Mouse (Mus musculus) mammary gland, adult 2 months (tissue): ENCODE data around the gene Ttll3. TPM values are rescaled to one million over a fixed set of nuclear protein-coding genes. Genes with fewer than 3 reads are reported as not detected.

Source experiments
- polyA plus RNA-seq: library from polyadenylated mRNA; depleted of rRNA; stranded (reverse); fragments of >200 nt; gene quantifications from 2 replicates; pipeline ENCODE4 v1.2.3, GENCODE M21; 2012; ENCODE audit warnings: low replicate concordance; rRNA removed

Gene Ttll3
- polyA plus RNA-seq = 11.4 and 13.8 TPM in 2 replicates

DNA sequence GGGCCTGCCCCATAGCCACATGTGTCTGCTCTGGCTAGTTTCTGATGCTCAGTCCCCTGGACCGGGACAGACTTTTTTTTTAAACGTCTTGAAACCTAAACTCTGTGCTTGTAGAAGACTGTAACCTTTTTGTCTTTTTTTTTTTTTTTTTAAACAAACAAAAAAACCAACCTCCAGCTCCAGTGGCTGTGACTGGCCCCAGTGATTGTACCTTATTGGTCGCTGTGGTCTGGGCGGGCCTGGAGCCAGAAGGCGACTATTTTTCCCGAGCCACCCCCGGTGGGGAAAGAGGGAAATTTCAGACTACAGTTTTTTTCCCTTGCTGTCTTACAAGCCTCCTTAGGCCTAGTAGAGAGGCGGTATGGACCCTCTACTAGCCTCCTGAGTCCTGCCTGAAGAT lies at the start of gene Ttll3:
Ttll3 (plus strand) TSS at position 301 of the 400 bp plus-strand sequence.

DNA sequence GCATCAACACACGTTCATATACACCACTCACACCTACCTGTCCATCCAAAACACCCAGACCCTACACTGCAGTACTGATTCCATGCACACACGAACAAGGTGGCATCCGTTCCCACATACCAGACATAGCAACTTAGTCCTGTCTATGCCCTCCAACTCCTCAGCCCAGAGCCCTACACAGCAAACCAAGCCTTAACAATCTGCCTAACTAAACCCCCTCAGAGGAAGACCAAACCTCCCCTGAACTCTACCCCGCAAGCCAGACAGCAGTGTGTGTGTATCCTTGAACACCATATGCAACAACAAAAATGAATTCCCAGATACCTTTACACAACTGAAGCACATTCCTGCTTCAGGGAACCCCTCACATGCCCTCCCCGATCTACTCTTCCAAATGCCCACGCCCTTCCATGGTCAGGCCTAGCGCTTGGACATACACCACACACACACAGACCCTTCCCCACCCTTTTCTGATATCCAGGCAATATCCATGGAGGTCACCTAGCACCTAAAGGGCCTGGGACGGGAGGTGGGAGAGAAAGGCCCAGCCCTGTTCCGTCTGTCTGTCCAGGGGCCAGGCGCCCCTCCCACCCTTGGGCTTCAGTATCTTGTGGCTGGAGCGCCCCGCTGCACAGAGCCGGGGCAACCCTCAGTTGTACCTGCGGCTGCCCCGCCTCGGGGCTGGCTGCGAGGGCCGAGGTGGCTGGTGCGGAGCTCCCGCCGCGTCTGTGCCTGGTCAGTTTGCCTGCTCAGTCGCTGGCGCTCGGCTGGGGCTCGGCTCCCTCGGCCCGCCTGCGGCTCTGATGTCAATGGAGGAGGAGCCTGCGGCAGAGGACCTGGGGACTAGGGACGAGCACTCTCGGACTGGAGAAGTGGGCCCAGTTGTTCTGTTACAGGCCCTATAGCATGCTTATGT lies 45.6 kb upstream of the Ttll3 start, which contains the start of gene Camk1:
Camk1 (minus strand) TSS at position 808 of the 916 bp plus-strand sequence.

DNA sequence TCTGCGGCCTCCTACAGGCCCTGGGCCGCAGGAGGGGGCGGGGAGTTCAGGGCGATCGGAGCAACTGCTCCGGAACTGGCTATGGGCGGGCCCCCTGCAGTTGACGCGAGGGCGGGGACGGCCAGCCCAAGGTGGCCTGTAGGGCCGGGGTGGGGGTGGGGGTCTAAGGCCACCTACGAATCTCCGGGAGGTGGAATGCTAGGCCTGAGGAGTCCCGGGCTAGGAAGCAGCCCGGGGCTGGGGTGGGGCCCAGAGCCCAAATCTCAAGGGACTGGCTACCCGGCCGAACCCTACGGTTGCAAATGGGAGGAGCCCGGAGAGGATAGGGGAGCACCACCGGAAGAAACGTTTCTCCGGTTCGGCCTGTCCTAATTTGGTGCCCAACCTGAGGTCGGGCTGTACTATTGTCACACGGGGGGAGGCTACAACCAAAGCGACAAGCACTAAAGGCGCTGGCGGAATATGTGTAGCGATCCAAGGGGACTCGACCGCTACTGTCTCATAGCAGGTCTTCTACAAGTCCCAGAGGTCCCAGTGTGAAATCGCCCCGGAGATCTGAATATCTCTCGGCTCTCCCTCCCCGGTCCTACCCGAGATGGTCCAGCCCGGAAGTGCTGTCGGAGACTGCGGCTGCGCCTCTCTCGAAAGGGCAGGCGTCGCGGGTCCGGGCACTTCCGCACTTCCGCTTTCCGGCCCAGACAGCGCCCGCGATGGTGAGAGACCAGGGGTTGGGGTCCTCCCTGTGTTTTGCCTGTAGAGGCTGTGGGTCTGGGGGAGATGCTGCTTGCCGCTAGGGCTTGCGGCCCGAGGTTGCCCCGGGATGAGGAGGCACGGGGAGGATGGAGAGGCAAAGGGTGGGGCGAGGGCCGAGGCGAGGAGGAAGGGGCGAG lies 11.3 kb upstream of the Ttll3 start, which contains the start of the genes Tada3 and Arpc4:
Tada3 (minus strand) TSS at position 388 of the 890 bp plus-strand sequence.
Arpc4 (plus strand) TSS at position 620 of the 890 bp plus-strand sequence.

GRCm38 (mm10) chr6:113419199-113419587 lies 30.1 kb downstream of the Ttll3 start, which contains the start of gene Rpusd3:
Gene Rpusd3, minus strand, starts transcription at chr6:113419340.

DNA sequence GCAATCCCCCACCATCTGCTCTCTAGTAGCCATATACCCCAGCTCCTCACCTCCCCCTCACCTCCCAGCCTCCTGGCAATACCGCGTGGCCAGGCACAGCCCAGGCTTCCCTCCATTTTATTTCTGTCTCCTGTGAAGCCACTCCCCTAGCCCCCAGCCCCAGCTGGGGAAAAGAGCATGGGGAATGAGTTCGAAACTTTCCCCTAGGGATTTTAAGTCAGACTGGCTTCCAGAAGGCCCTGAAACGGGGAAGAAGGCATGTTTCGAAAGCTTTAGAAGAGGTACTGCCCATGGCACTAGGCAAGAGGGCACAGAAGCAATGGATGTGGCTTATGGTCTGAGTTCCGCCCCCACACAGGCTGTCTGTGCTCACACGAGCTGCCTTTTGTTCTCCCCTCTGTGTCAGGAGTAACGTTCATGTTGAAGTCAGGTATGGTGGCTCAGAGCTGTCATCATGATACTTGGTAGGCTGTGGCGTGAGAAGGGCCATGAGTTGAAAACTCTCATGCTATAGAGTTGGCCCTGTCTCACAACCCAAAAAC lies 46.7 kb downstream of the Ttll3 start, which contains the start of gene Cidec:
Cidec (minus strand) TSS at position 97 of the 542 bp plus-strand sequence.

GRCm38 (mm10) chr6:113442442-113443090 lies 53.5 kb downstream of the Ttll3 start, which contains the start of gene Jagn1:
Gene Jagn1, plus strand, starts transcription at chr6:113442569.

DNA sequence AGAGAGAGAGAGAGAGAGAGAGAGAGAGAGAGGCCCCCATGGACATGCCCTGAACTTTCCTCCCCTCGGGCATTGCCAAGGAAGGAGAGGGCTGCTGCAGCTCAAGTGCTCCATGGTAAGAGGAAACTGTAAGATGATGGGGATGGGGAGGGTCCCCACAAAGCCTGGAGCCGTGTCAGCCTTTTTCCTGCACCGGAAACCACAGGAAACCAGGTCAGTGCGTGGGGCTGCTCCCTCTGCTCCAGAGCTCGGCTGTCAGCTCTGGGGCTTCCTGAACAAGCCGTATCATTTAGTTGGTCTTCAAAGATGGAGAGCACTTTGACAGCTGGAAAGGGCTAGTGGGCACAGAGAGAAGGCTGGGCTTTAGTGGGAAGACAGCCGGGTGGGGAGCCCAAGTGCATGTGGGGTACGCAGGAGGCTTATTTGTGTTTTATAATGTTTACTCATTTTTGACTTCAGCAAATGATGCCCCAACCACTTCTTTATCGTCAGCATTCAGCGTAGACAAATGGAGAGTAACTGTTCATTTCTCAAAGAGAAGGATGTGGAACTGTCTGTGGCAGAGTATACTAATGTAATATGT lies 69.0 kb downstream of the Ttll3 start, which contains the start of gene Il17re:
Il17re (plus strand) TSS at position 533 of the 583 bp plus-strand sequence.

Other genes with a start within 250 kb of the Ttll3 start
- gene Lhfpl4, start 193.9 kb upstream of the Ttll3 start, polyA plus RNA-seq = 0.50 and 0.57 TPM in 2 replicates
- 42.5 and 61.5 TPM in 2 replicates for gene Mtmr14, start 151.4 kb upstream of the Ttll3 start, polyA plus RNA-seq
- 0.19 and 0.29 TPM in 2 replicates for gene Cpne9, start 107.0 kb upstream of the Ttll3 start, polyA plus RNA-seq
- gene Brpf1, start 82.1 kb upstream of the Ttll3 start, polyA plus RNA-seq = 21.5 and 25.7 TPM in 2 replicates
- 20.4 and 23.9 TPM in 2 replicates for gene Ogg1, start 62.3 kb upstream of the Ttll3 start, polyA plus RNA-seq
- 50.4 and 63.0 TPM in 2 replicates for gene Camk1, start 45.3 kb upstream of the Ttll3 start, polyA plus RNA-seq
- gene Tada3, start 11.4 kb upstream of the Ttll3 start, polyA plus RNA-seq = 18.9 and 22.2 TPM in 2 replicates
- 65.2 and 96.3 TPM in 2 replicates for gene Arpc4, start 11.1 kb upstream of the Ttll3 start, polyA plus RNA-seq
- 86.7 and 143 TPM in 2 replicates for gene Rpusd3, start 30.1 kb downstream of the Ttll3 start, polyA plus RNA-seq
- 1,508 and 1,611 TPM in 2 replicates for gene Cidec, start 46.5 kb downstream of the Ttll3 start, polyA plus RNA-seq
- 48.4 and 107 TPM in 2 replicates for gene Jagn1, start 53.3 kb downstream of the Ttll3 start, polyA plus RNA-seq
- 25.9 and 44.8 TPM in 2 replicates for gene Il17re, start 69.2 kb downstream of the Ttll3 start, polyA plus RNA-seq
- 59.1 and 98.0 TPM in 2 replicates for gene Il17rc, start 82.2 kb downstream of the Ttll3 start, polyA plus RNA-seq
- gene Creld1, start 94.0 kb downstream of the Ttll3 start, polyA plus RNA-seq = 32.7 and 35.8 TPM in 2 replicates
- 0.03 and 0.12 TPM in 2 replicates for gene Prrt3, start 112.7 kb downstream of the Ttll3 start, polyA plus RNA-seq
- gene Emc3, start 142.4 kb downstream of the Ttll3 start, polyA plus RNA-seq = 40.1 and 68.3 TPM in 2 replicates
- gene Fancd2, start 142.4 kb downstream of the Ttll3 start, polyA plus RNA-seq = 0.67 and 1.8 TPM in 2 replicates
- not detected in 2 replicates for gene Fancd2os, start 211.5 kb downstream of the Ttll3 start, polyA plus RNA-seq
- 130 and 284 TPM in 2 replicates for gene Brk1, start 215.5 kb downstream of the Ttll3 start, polyA plus RNA-seq
- gene Vhl, start 234.7 kb downstream of the Ttll3 start, polyA plus RNA-seq = 19.2 and 29.8 TPM in 2 replicates
- gene Irak2, start 249.2 kb downstream of the Ttll3 start, polyA plus RNA-seq = 40.7 and 50.7 TPM in 2 replicates